Mouse (Mus musculus): ENCODE measurements around the gene Abcg8. TPM values are rescaled to one million over a fixed set of nuclear protein-coding genes. Genes with fewer than 3 reads are reported as not detected.

Abcg8 gene
- total RNA-seq, 2 experiments from 2014 or later = not detected

DNA sequence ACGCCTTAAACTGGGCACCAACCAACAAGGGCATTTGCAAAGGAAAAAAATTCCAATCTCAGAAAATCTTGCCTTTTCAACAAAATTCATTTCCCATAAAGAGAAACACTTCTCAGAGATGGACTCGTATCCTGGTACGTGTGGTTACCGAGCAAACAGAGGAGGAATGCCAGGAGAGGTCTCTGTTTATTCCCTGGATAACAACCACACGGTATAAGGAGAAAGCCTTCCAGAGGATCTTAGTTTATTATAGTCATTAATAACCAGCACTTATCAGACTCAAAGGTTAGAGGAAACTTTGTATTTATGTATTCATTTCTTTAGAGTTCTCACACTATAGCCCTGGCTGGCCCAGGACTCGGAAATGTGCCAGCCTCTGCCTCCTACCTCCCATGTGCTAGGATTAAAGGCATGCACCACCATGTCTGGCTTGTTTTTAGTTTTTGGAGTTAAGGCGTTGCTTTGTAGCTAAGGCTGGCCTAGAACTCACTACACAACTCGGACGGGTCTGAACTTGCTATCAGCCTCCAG lies 72.1 kb downstream of the Abcg8 start:
- no peak for ATAC-seq (replicated peaks; ENCODE audit: low FRiP score, poor library complexity, severe bottlenecking)

DNA sequence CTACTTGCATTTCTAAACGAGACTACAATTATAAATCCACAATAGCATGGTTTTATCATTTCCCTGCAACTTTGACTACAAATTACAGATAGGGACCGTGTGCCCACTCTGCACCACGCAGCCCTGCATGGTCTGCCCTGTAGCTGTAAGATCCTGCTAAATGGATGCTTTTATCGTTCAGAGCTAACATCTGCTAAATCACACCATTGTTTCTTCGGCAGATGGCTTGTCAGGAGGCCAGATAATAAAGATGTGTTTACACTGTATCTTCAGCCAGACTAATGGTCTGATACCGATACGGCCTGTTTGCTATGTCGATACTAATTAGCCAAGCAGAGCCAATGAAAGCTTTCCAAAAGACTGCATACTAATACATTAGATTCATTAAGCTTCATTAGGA lies 73.2 kb downstream of the Abcg8 start:
- ATAC-seq (replicated peaks; ENCODE audit: low FRiP score, poor library complexity, severe bottlenecking) = no peak

Other genes starting within 250 kb of the Abcg8 start
- gene Thada, start 210.1 kb upstream of the Abcg8 start, total RNA-seq (2015; ENCODE audit: low replicate concordance) = 5.9 and 7.7 TPM in 2 replicates
- 5.4 and 7.4 TPM in 2 replicates for gene Thada, start 210.1 kb upstream of the Abcg8 start, total RNA-seq (2017; ENCODE audit: low replicate concordance)
- gene Plekhh2, start 164.4 kb upstream of the Abcg8 start, total RNA-seq (2015; ENCODE audit: low replicate concordance) = not detected in 2 replicates
- gene Plekhh2, start 164.4 kb upstream of the Abcg8 start, total RNA-seq (2017; ENCODE audit: low replicate concordance) = not detected in 2 replicates
- 1.5 TPM in 1 of 2 replicates, not detected in the other for gene Dync2li1, start 49.8 kb upstream of the Abcg8 start, total RNA-seq (2015; ENCODE audit: low replicate concordance)
- 2.1 and 3.1 TPM in 2 replicates for gene Dync2li1, start 49.8 kb upstream of the Abcg8 start, total RNA-seq (2017; ENCODE audit: low replicate concordance)
- not detected in 2 replicates for gene Abcg5, start 6.7 kb downstream of the Abcg8 start, total RNA-seq (2015; ENCODE audit: low replicate concordance)
- not detected in 2 replicates for gene Abcg5, start 6.7 kb downstream of the Abcg8 start, total RNA-seq (2017; ENCODE audit: low replicate concordance)
- 36.4 and 60.1 TPM in 2 replicates for gene Lrpprc, start 114.5 kb downstream of the Abcg8 start, total RNA-seq (2015; ENCODE audit: low replicate concordance)
- 74.5 and 116 TPM in 2 replicates for gene Lrpprc, start 114.5 kb downstream of the Abcg8 start, total RNA-seq (2017; ENCODE audit: low replicate concordance)

All from erythroblast, adult 5-6 weeks (primary cell).